Mouse (Mus musculus): ENCODE results near the gene Spata32. TPM values are rescaled to one million over a fixed set of nuclear protein-coding genes. Genes with fewer than 3 reads are reported as not detected.
A peak's percentile ranks its signal among the peaks of the same experiment; 100 is the strongest.

Gene Spata32
- polyA plus RNA-seq, 1 experiment from 2014 or later = not detected

DNA sequence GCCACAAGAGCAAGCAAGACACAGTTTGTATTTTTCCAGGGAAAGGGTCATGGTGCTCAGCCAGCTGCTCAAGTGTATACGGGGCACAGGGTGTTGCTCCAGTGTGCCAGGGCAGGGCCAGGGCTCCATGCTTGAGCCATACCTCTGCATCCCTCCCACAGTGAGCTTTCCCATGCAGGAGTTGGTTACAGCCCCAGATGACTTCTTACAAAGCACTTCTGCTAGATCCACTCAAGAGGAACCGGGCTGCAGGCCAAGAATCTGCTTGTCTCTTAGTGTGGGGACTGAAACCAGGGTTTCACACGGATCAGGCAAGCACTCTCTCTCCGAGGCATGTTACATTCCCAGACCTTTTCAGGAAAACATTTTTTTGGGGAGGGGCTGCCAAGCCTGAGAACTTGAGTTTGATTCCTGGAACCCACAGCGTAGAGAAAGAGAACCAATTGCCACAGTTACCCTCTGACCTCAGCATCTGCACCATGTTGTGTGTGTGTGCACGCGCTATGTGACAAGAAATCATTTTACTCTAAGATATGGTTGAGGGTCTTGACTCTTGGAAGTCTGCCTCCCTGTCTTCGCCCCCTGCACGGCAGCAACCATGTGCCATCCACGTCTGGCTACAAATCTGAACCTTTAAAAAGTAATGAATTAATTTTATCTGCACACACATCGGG, 29.4 kb upstream of the Spata32 start:
- peak; percentile 88 for ATAC-seq
- Histone ChIP-seq H3K4me2 (replicated peaks; ENCODE audit: low read depth, low read length) (no peak overlapping the region), H3K27ac (ENCODE audit: low read length) (peak overlapping the region; percentile 22), H3K9me3 (ENCODE audit: low read length) (no peaks in the 10 kb centered on the region), H3K4me1 (ENCODE audit: insufficient read depth, low read depth, low read length) (peaks cover 18% of the 10 kb centered on the region; the same call in 1 of the 2 replicates), H3K27me3 (replicated peaks; ENCODE audit: insufficient read depth, low read length) (no peaks in the 10 kb centered on the region), H3K9ac (replicated peaks; ENCODE audit: low read depth) (no peak overlapping the region), H3K36me3 (ENCODE audit: insufficient read depth, low read length) (no peaks in the 10 kb centered on the region), H3K4me3 (ENCODE audit: low read depth, low read length) (no peak overlapping the region)
- DNase-seq (ENCODE audit: low spot score) = peak; percentile 96
- 34% methylated on average over 11 of the region's 11 CpGs for WGBS
- TF ChIP-seq CTCF (IDR thresholded peaks at IDR 0.05) = no peak
- peak; percentile 76 for TF ChIP-seq EP300 (IDR thresholded peaks at IDR 0.05)

DNA sequence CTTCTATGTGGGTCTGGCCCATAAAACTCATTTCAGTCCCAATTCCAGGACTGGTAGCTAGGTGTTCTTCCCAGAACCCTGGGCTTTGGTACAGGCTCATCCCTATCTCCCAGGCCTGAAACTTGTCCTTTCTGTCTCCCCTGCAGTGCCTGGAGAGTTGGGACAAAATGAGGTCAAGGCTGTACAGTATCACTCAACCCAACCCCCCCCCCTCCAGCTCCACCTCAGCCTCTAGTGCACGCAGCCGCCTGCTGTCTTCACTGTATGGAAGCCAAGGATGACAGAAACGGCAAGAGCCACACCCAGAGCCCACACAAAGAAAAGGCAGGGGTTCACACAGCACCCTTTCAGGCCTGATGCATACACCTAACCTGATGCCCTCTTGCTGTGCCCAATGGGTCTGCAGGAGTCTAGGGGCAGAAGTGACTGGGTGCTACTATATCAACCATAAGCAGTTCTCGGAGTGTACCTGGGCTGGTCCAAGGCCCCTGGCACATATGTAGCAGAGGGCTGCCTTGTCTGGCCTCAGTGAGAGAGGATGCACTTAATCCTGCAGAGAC, 28.6 kb upstream of the Spata32 start:
- no peaks in the 10 kb centered on the region for H3K27me3 ChIP-seq (replicated peaks; ENCODE audit: insufficient read depth, low read length)
- DNase-seq (ENCODE audit: low spot score) (no peak), ATAC-seq (no peak)
- H3K27ac ChIP-seq (ENCODE audit: low read length) = peak overlapping the region; percentile 66
- H3K36me3 ChIP-seq (ENCODE audit: insufficient read depth, low read length) = no peaks in the 10 kb centered on the region
- H3K4me2 ChIP-seq (replicated peaks; ENCODE audit: low read depth, low read length) = no peak overlapping the region
- no peak overlapping the region for H3K4me3 ChIP-seq (ENCODE audit: low read depth, low read length)
- TF ChIP-seq EP300 (IDR thresholded peaks at IDR 0.05) = no peak
- no peak for TF ChIP-seq CTCF (IDR thresholded peaks at IDR 0.05)
- no peak overlapping the region for H3K9ac ChIP-seq (replicated peaks; ENCODE audit: low read depth)
- H3K9me3 ChIP-seq (ENCODE audit: low read length) = no peaks in the 10 kb centered on the region
- peaks cover 18% of the 10 kb centered on the region; the same call in 1 of the 2 replicates for H3K4me1 ChIP-seq (ENCODE audit: insufficient read depth, low read depth, low read length)
- 38% methylated on average over 4 of the region's 4 CpGs for WGBS

DNA sequence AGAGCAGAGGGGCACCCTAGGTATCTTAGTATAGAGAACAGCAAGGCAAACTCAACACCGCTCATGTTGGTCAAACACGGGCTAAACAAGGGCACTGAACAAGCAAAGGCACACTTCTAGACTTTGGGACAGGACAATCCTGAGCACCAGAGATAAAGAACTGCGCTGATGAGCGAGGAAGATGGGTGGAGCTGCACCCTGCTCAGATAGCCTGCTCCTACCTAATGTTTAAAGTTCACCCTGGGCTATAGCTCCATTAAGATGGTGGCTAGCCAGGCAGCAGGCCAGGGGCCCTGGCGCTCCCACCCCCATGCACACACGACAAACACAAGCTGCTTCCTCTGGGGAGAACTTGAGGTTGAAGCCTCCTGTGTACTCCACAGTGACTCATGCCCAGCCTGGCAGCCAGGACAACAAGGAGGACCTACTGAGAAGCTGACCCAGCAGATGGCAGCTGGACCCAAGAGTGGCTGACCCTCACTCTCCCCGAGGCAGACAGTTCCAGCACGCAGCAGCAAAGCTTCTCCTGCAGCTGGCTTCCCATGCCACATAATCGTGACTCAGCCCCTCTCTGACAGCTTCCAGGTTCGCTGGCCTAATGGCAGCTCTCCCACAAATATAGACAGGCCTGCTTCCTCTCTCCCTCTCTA, 28.0 kb upstream of the Spata32 start:
- 45% methylated on average over 10 of the region's 10 CpGs for WGBS
- Histone ChIP-seq H3K27me3 (replicated peaks; ENCODE audit: insufficient read depth, low read length) (no peaks in the 10 kb centered on the region), H3K4me2 (replicated peaks; ENCODE audit: low read depth, low read length) (no peak overlapping the region), H3K4me1 (ENCODE audit: insufficient read depth, low read depth, low read length) (peaks cover 23% of the 10 kb centered on the region; the same call in 1 of the 2 replicates), H3K36me3 (ENCODE audit: insufficient read depth, low read length) (no peaks in the 10 kb centered on the region), H3K9ac (replicated peaks; ENCODE audit: low read depth) (no peak overlapping the region), H3K27ac (ENCODE audit: low read length) (peak overlapping the region; percentile 66), H3K4me3 (ENCODE audit: low read depth, low read length) (no peak overlapping the region), H3K9me3 (ENCODE audit: low read length) (no peaks in the 10 kb centered on the region)
- DNase-seq (ENCODE audit: low spot score) (peak; percentile 85), ATAC-seq (peak; percentile 66)
- 0 out of 2 replicates have a peak, but pooled peaks have one; percentile 16 for TF ChIP-seq CTCF (IDR thresholded peaks at IDR 0.05)
- TF ChIP-seq EP300 (IDR thresholded peaks at IDR 0.05) = no peak

DNA sequence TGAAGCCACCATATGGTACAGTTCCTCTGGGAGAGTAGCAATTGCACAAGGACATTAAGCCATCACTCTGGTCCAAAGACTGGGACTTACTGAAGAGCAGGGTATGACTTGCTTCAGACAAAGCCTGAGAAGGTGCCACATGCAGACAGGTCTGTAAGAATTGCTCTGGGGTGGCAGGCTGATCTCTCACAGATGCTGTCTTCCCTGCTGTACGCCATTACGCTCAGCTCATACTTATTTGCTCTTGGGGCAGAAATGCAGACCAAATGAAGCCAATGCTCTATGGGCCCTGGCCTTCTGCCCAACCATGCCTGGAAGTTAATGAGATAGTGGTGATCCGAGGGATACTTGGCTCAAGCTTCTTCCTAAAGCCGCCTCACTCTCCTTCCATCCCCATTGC, 26.6 kb upstream of the Spata32 start:
- H3K9ac ChIP-seq (replicated peaks; ENCODE audit: low read depth) = no peak overlapping the region
- WGBS = 66% methylated on average over 4 of the region's 4 CpGs
- H3K9me3 ChIP-seq (ENCODE audit: low read length) = no peaks in the 10 kb centered on the region
- no peaks in the 10 kb centered on the region for H3K36me3 ChIP-seq (ENCODE audit: insufficient read depth, low read length)
- H3K4me3 ChIP-seq (ENCODE audit: low read depth, low read length) = no peak overlapping the region
- no peaks in the 10 kb centered on the region for H3K27me3 ChIP-seq (replicated peaks; ENCODE audit: insufficient read depth, low read length)
- no peak overlapping the region for H3K27ac ChIP-seq (ENCODE audit: low read length)
- ATAC-seq = peak; percentile 27
- DNase-seq (ENCODE audit: low spot score) = peak; percentile 82
- H3K4me1 ChIP-seq (ENCODE audit: insufficient read depth, low read depth, low read length) = peaks cover 23% of the 10 kb centered on the region; the same call in 1 of the 2 replicates
- H3K4me2 ChIP-seq (replicated peaks; ENCODE audit: low read depth, low read length) = no peak overlapping the region
- TF ChIP-seq CTCF (IDR thresholded peaks at IDR 0.05) (no peak), EP300 (IDR thresholded peaks at IDR 0.05) (no peak)

DNA sequence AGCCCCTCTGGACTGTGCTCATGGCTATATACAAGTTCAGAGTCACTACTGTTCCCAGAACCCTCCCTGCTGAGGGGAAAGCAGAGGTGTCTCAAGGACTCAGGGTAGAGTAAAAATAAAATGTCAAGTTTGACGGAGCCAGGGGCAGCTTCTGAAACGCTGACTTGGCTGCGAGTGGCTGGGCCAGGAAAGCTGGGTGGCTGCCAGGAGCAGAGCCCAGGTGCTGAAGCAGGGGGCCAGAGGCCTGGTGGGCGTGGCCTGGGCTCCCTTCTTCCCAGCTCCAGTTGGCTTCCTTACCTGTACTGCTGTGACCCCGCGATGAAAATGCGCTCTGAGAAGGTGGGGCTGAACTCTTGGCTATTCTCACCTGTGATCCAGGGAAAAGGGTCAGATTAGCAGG, 22.5 kb upstream of the Spata32 start:
- DNase-seq (ENCODE audit: low spot score) (peak; percentile 72), ATAC-seq (peak; percentile 32)
- no peaks in the 10 kb centered on the region for H3K9me3 ChIP-seq (ENCODE audit: low read length)
- H3K27me3 ChIP-seq (replicated peaks; ENCODE audit: insufficient read depth, low read length) = no peaks in the 10 kb centered on the region
- H3K27ac ChIP-seq (ENCODE audit: low read length) = peak overlapping the region; percentile 26; the same call in 1 of the 2 replicates
- WGBS = 28% methylated on average over 5 of the region's 7 CpGs
- H3K4me3 ChIP-seq (ENCODE audit: low read depth, low read length) = no peak overlapping the region
- H3K4me1 ChIP-seq (ENCODE audit: insufficient read depth, low read depth, low read length) = peaks cover 5% of the 10 kb centered on the region; the same call in 1 of the 2 replicates
- no peak overlapping the region for H3K4me2 ChIP-seq (replicated peaks; ENCODE audit: low read depth, low read length)
- peaks cover 25% of the 10 kb centered on the region; the same call in 1 of the 2 replicates for H3K36me3 ChIP-seq (ENCODE audit: insufficient read depth, low read length)
- no peak for TF ChIP-seq EP300 (IDR thresholded peaks at IDR 0.05)
- TF ChIP-seq CTCF (IDR thresholded peaks at IDR 0.05) = no peak
- no peak overlapping the region for H3K9ac ChIP-seq (replicated peaks; ENCODE audit: low read depth)

DNA sequence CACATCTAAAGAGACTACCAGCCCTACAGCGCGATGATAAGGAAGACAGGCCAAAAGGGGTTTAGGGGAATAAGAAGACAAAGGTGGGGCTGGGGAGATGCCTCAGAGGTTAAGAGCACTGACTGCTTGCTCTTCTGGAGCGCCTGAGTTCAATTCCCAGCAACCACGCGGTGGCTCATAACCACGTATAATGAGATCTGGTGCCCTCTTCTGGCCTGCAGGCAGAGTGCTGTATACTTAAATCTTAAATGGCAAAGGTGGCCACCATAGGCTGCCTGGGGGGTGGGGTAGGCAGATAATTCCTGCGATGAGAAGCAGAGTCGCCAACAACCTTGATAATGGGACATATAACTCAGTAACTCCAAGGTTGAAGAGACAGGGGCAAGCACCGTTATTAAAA, 19.5 kb upstream of the Spata32 start:
- no peak overlapping the region for H3K27ac ChIP-seq (ENCODE audit: low read length)
- no peaks in the 10 kb centered on the region for H3K27me3 ChIP-seq (replicated peaks; ENCODE audit: insufficient read depth, low read length)
- no peak for ATAC-seq
- WGBS = 78% methylated on average over 9 of the region's 9 CpGs
- no peak for TF ChIP-seq EP300 (IDR thresholded peaks at IDR 0.05)
- TF ChIP-seq CTCF (IDR thresholded peaks at IDR 0.05) = peak; percentile 48
- DNase-seq (ENCODE audit: low spot score) = no peak
- H3K36me3 ChIP-seq (ENCODE audit: insufficient read depth, low read length) = peaks cover 25% of the 10 kb centered on the region; the same call in 1 of the 2 replicates
- H3K4me2 ChIP-seq (replicated peaks; ENCODE audit: low read depth, low read length) = no peak overlapping the region
- no peaks in the 10 kb centered on the region for H3K9me3 ChIP-seq (ENCODE audit: low read length)
- H3K9ac ChIP-seq (replicated peaks; ENCODE audit: low read depth) = no peak overlapping the region
- H3K4me3 ChIP-seq (ENCODE audit: low read depth, low read length) = no peak overlapping the region
- peaks cover 5% of the 10 kb centered on the region; the same call in 1 of the 2 replicates for H3K4me1 ChIP-seq (ENCODE audit: insufficient read depth, low read depth, low read length)

All from lung, postnatal 0 days (tissue).